Mouse (Mus musculus) frontal cortex, adult (tissue): ENCODE measurements around the gene Pappa.

Experiments used
- ATAC-seq: cut with Nextera tagmentation; 2 replicates; pipeline ENCODE4 v1.9.2; 2017; ENCODE audit warnings: mild to moderate bottlenecking, moderate library complexity, mixed read lengths; ENCODE audit not compliant: low TSS enrichment

Pappa gene

GRCm38 (mm10) chr4:65123741-65124224 is at the start of gene Pappa:
TSS of gene Pappa (plus strand) at chr4:65124174.
- ATAC-seq: no peak

- ATAC-seq: no peak
Measured at GRCm38 (mm10) chr4:65077906-65078615, 45.9 kb upstream of the Pappa start.

DNA sequence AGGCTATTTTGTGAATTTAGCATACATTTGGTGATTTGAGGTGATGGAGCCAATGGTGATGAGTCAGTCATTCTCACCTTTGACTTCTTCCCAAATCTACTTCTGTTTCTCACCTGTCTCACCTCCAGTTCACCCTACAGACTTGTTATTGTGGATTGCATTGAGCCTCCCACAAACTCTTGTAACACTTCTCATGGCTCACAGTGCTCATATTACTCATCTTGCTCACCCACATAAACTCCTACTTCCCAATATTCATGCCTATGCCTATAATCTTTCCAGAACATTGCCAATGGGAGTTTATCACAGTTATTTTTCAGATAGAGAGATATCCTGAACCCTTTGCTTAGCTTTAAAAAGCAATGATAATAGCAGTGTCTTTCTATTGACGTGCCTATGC is 37.1 kb upstream of the Pappa start:
- ATAC-seq: peak; percentile 67; the same call in 1 of the 2 replicates

GRCm38 (mm10) chr4:65087592-65087991 is 36.4 kb upstream of the Pappa start:
- no peak for ATAC-seq

GRCm38 (mm10) chr4:65092191-65092590 is 31.8 kb upstream of the Pappa start:
- ATAC-seq: no peak

DNA sequence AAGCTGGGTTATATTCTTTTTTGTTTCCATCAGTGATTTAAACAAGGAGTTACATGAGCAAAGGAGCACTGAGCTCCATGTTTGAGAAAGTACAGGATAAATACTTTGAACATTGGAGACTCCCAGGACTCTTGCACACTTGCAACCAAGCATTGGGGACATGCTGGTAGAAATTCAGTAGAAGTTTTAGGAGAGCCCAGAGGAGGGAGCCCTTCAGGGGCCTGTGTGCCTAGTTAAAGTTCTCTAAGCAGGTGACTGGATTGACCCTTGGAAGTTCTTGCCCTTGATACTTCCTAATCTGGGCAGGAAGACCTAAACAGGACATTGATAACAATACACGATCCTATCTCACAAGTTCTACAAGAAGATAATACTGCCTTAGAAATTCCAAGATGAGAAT is 3.6 kb upstream of the Pappa start:
- ATAC-seq: peak; percentile 53; the same call in 1 of the 2 replicates

- no peak for ATAC-seq
Measured at GRCm38 (mm10) chr4:65122841-65123240, 1.1 kb upstream of the Pappa start.

- ATAC-seq: no peak
Measured at GRCm38 (mm10) chr4:65124369-65125151, 586 bp downstream of the Pappa start.

DNA sequence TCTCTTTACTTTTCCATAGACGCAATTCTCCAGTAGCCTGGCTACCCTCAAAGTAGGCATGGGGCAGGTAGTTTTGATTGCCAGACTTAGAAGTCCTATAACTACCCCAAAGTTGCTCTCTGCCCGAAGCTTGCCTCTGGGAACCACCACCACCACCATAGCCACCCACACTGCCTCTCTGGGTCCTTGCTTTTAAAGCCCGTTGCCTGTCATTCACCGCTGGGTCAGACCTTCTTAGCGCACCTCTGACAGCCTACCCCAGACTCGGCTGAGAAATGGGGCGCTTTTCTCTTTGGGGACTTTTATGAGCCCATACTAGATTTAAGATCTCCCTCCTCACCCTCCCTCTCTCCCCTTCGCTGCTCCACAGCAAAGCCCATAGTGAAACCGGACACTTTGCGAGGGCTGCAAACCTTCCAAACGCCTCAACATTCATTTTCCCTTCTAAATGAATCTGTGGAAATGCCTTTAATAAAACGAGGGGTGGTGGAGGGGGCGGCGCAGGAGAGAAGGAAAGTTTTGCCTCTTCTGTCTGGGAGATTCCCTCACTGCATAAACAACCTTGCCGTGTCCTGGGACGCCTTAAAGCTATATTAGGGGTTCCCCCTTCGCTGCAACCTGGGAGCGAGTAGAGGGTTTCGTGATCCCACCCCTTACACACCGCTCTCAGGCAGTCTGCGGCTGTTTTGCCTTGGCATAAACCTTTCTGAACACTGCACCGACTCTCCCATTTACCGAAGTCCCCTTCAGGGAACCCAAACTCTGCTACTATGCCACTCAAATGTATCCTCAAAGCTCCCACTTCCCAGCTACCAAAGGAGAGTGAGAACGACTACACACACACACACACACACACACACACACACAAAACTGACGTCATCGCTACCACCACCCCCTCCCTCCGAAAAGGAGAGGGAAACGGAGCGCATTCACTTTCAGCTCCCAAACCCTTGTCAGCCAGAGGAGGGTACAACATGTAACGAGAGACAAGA is 1.7 kb downstream of the Pappa start:
- ATAC-seq: peak; percentile 60

- no peak for ATAC-seq
Measured at GRCm38 (mm10) chr4:65126451-65127290, 2.7 kb downstream of the Pappa start.

GRCm38 (mm10) chr4:65127291-65127590 is 3.3 kb downstream of the Pappa start:
- ATAC-seq: no peak

DNA sequence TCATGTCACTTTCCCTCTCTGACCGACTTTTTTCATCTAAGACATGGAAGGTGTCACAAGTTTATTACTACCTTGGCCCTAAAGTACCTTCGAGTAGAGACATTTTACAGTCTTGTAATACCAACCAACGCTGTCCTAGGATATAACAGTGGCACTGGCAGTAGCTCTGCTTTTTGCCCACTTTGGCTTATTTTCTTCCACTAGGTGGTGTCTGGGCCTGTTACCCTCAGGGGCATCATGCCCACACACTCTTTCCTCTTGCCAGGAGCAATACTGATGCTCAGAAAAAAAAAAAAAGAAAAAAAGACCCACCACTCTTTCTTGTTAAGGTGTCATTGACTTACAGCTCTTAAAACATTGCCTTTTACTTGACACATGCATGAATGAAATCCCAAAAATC is 8.7 kb downstream of the Pappa start:
- ATAC-seq: no peak

GRCm38 (mm10) chr4:65134358-65134757 is 10.4 kb downstream of the Pappa start:
- no peak for ATAC-seq

GRCm38 (mm10) chr4:65135109-65135508 is 11.1 kb downstream of the Pappa start:
- no peak for ATAC-seq

DNA sequence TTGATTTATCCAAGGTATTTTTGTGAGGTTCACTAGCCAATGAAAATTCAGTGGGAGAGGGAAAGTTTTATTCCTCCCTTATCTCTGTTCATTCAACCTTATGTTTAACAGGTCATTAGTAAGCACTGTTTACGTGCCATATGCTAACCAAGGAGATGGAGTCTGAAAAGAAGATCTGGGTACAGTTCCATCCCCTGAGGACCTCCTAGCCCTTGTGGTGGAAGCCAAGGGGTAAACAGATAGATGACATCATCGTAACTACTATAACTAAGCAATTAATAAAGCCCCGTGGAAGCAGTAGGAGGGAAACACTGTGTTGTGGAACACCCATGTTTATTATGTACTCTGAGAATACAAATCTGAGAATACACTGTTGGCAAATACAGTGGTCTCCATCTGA is 12.6 kb downstream of the Pappa start:
- no peak for ATAC-seq

- ATAC-seq: no peak
Measured at GRCm38 (mm10) chr4:65146936-65147335, 23.0 kb downstream of the Pappa start.

DNA sequence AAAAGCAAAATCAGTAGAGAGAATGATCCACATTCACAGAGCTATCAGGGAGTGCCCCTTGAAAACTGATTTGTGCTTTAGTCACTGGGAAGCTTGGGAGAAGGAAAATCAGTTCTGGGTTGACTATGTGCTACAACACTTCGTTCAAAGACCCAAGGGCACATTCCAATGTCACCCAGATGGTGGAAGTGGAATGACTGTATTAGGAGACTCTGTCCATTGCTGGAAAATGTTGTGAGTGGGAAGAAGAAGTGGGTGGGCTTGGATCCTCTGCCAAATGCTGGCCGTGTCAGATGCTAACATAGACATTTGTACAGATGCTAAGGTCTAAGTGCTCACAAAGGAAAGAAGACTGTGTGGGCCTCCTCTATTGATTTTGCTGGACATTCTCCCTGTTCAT is 29.6 kb downstream of the Pappa start:
- ATAC-seq: no peak

DNA sequence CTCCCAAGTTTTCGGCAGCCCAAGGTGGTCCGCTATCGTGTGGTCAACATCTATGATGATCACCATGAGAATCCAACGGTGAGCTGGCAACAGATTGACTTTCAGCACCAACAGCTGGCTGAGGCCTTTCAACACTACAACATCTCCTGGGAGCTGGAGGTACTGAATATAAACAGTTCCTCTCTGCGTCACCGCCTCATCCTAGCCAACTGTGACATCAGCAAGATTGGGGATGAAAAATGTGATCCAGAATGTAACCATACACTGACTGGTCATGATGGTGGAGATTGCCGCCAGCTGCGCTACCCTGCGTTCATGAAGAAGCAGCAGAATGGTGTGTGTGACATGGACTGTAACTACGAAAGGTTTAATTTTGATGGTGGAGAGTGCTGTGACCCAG is 32.3 kb downstream of the Pappa start:
- no peak for ATAC-seq

GRCm38 (mm10) chr4:65158651-65159050 is 34.7 kb downstream of the Pappa start:
- ATAC-seq: no peak

DNA sequence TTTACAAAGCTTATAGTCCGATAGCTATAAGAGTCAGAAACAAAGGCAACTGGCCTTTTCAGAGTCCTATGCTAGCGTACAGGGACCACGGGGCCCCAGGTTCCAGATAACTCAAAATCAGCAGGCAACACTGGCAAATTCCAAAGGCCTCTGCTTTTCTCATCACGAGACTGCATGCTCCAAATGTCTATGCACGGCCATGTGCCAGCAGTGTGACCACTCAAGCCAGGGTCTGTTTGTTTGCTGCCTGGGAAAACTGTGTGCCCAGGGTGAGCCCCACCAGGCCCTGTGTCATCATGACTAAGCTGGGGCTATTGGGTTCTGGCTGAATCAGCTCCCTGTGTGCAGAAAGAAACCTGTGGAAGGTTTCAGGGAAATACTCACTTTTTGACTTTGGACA is 35.5 kb downstream of the Pappa start:
- no peak for ATAC-seq

- no peak for ATAC-seq
Measured at GRCm38 (mm10) chr4:65163698-65164097, 39.7 kb downstream of the Pappa start.
